In genomic region chr5:136201832-136202231, GRCm38 (mm10) we compare ENCODE assay signal across 9 mouse cellular contexts. TPM values are rescaled to one million over a fixed set of nuclear protein-coding genes. Genes with fewer than 3 reads are reported as not detected.
A peak's percentile ranks its signal among the peaks of the same experiment; 100 is the strongest.
DNase-seq lines count a peak whose midpoint lies in the region; ATAC-seq lines count a peak whose summit lies in the region.
"Had no signal": no experiment of that assay in that cellular context is flagged by ENCODE, and none has a peak within 500 bp of the region (broad histone marks: within the 10 kb centered on the region; RNA-seq: fewer than 3 reads in every experiment).

No protein-coding gene starts in this region.

- no peak overlapping the region for H3K4me2 ChIP-seq in forebrain, embryonic 14.5 days (ENCODE audit: low read length)
- H3K4me2 ChIP-seq in hindbrain, embryonic 11.5 days (replicated peaks; ENCODE audit: low read depth, low read length) = no peak overlapping the region

- no peak overlapping the region for H3K4me3 ChIP-seq in forebrain, embryonic 14.5 days (ENCODE audit: low read depth, low read length)
- H3K4me3 ChIP-seq in hindbrain, embryonic 11.5 days (ENCODE audit: low read depth, low read length) = no peak overlapping the region
- H3K4me3 ChIP-seq: myocyte had no signal

- 21% methylated on average over 7 of the region's 7 CpGs for WGBS in forebrain, embryonic 14.5 days
- 34% methylated on average over 7 of the region's 7 CpGs for WGBS in hindbrain, embryonic 11.5 days

- peak; percentile 62; the same call in 1 of the 2 replicates for ATAC-seq in cerebellum, adult (ENCODE audit: insufficient number of reproducible peaks, low FRiP score, low TSS enrichment)
- ATAC-seq in forebrain, embryonic 14.5 days = peak; percentile 67
- ATAC-seq in hindbrain, embryonic 11.5 days (ENCODE audit: low FRiP score) = peak; percentile 57
- ATAC-seq in megakaryocyte-erythroid progenitor cell, adult 5-6 weeks (replicated peaks; ENCODE audit: low FRiP score, low TSS enrichment, poor library complexity, severe bottlenecking) = peak; percentile 50

- peaks cover 6% of the 10 kb centered on the region for H3K4me1 ChIP-seq in forebrain, embryonic 14.5 days (ENCODE audit: control insufficient read depth, insufficient read depth, low read length)
- H3K4me1 ChIP-seq in hindbrain, embryonic 11.5 days (replicated peaks; ENCODE audit: control insufficient read depth, insufficient read depth, low read length) = no peaks in the 10 kb centered on the region

- H3K27ac ChIP-seq in forebrain, embryonic 14.5 days (ENCODE audit: low read depth, low read length) = no peak overlapping the region
- no peak overlapping the region for H3K27ac ChIP-seq in hindbrain, embryonic 11.5 days (ENCODE audit: low read depth, low read length)

- no peaks in the 10 kb centered on the region for H3K27me3 ChIP-seq in forebrain, embryonic 14.5 days (replicated peaks; ENCODE audit: control insufficient read depth, insufficient read depth, low read length)
- H3K27me3 ChIP-seq in hindbrain, embryonic 11.5 days (ENCODE audit: control insufficient read depth, insufficient read depth, low read length) = no peaks in the 10 kb centered on the region

- no peak overlapping the region for H3K9ac ChIP-seq in forebrain, embryonic 14.5 days (ENCODE audit: low read length)
- H3K9ac ChIP-seq in hindbrain, embryonic 11.5 days (ENCODE audit: low read depth, low read length) = no peak overlapping the region

- H3K36me3 ChIP-seq in forebrain, embryonic 14.5 days (ENCODE audit: control insufficient read depth, insufficient read depth, low read length) = peaks cover 3% of the 10 kb centered on the region
- H3K36me3 ChIP-seq in hindbrain, embryonic 11.5 days (ENCODE audit: control insufficient read depth, insufficient read depth, low read length) = no peaks in the 10 kb centered on the region

- no peaks in the 10 kb centered on the region for H3K9me3 ChIP-seq in forebrain, embryonic 14.5 days (replicated peaks; ENCODE audit: control insufficient read depth, low read length)
- no peaks in the 10 kb centered on the region for H3K9me3 ChIP-seq in hindbrain, embryonic 11.5 days (ENCODE audit: control insufficient read depth, low read length)

- intact Hi-C loops in heart, postnatal 25 days (cut with DNase I) = loop anchor here (1.0 to 10.0 kb wide), 4 partner anchors 51 to 553 kb away; no protein-coding TSS in a partner anchor

- peak; percentile 96 for DNase-seq in heart, adult 11 months
- no peak for DNase-seq in heart, postnatal 25 days (ENCODE audit: low spot score)
- peak; percentile 92 for DNase-seq in forebrain, embryonic 14.5 days (ENCODE audit: low spot score)
- peak; percentile 89 for DNase-seq in hindbrain, embryonic 11.5 days (ENCODE audit: low spot score)
- peak; percentile 54 to 65 for DNase-seq in layer of hippocampus, postnatal 36 days
- peak; percentile 62 for DNase-seq in right cerebral cortex, postnatal 4 days

RNA-seq across cellular contexts. Expression of gene Prkrip1, which starts 3.1 kb away (rescaled TPM):
- 10 to 100 TPM; 17.3 to 20.9 TPM for total RNA-seq in heart, postnatal 25 days (2021)
- 66.2 and 69.4 TPM in 2 replicates for polyA plus RNA-seq in forebrain, embryonic 14.5 days (2014; fragmentation: Nextera tagmentation; extraction: Ambion mirVana)
- polyA plus RNA-seq in hindbrain, embryonic 11.5 days (2014; fragmentation: Nextera tagmentation; extraction: Ambion mirVana) = 86.1 and 87.6 TPM in 2 replicates
- total RNA-seq in layer of hippocampus, postnatal 36 days (2021) = 10 to 100 TPM; 35.2 to 41.4 TPM
- total RNA-seq in megakaryocyte-erythroid progenitor cell, adult 5-6 weeks (2014; fragmentation: Nextera tagmentation) = 24.2 and 32.6 TPM in 2 replicates
- total RNA-seq in megakaryocyte-erythroid progenitor cell, adult 5-6 weeks (2017) = 67.4 and 131 TPM in 2 replicates

RNA-seq across cellular contexts. Expression of gene Orai2, which starts 31.3 kb away (rescaled TPM):
- total RNA-seq in heart, postnatal 25 days (2021) = 1 to 10 TPM in 1 of 2 experiments, under 1 TPM in 1; 0.87 to 1.2 TPM
- 21.7 and 29.7 TPM in 2 replicates for polyA plus RNA-seq in forebrain, embryonic 14.5 days (2014; fragmentation: Nextera tagmentation; extraction: Ambion mirVana)
- 8.2 and 8.3 TPM in 2 replicates for polyA plus RNA-seq in hindbrain, embryonic 11.5 days (2014; fragmentation: Nextera tagmentation; extraction: Ambion mirVana)
- 100 to 1,000 TPM; 144 to 145 TPM for total RNA-seq in layer of hippocampus, postnatal 36 days (2021)
- total RNA-seq in megakaryocyte-erythroid progenitor cell, adult 5-6 weeks (2014; fragmentation: Nextera tagmentation) = 14.5 and 20.3 TPM in 2 replicates
- 10.1 and 23.9 TPM in 2 replicates for total RNA-seq in megakaryocyte-erythroid progenitor cell, adult 5-6 weeks (2017)

RNA-seq across cellular contexts. Expression of gene Sh2b2, which starts 44.5 kb away (rescaled TPM):
- under 1 TPM; 0.62 to 0.75 TPM for total RNA-seq in heart, postnatal 25 days (2021)
- polyA plus RNA-seq in forebrain, embryonic 14.5 days (2014; fragmentation: Nextera tagmentation; extraction: Ambion mirVana) = 16.5 and 22.6 TPM in 2 replicates
- 9.9 and 11.2 TPM in 2 replicates for polyA plus RNA-seq in hindbrain, embryonic 11.5 days (2014; fragmentation: Nextera tagmentation; extraction: Ambion mirVana)
- 1 to 10 TPM; 5.0 to 6.6 TPM for total RNA-seq in layer of hippocampus, postnatal 36 days (2021)
- 1.7 and 3.0 TPM in 2 replicates for total RNA-seq in megakaryocyte-erythroid progenitor cell, adult 5-6 weeks (2014; fragmentation: Nextera tagmentation)
- 0.09 and 1.8 TPM in 2 replicates for total RNA-seq in megakaryocyte-erythroid progenitor cell, adult 5-6 weeks (2017)

Comparison
In these comparisons a context has a peak if more than half of its experiments do, and no peak if none do; other contexts are left out.
1. RNA of gene Orai2, which starts 31.3 kb away (total RNA-seq): 144 to 145 TPM in layer of hippocampus, postnatal 36 days; 10.1 to 23.9 TPM in megakaryocyte-erythroid progenitor cell, adult 5-6 weeks and 0.87 to 1.2 TPM in heart, postnatal 25 days; every median in the first group is over 4 times any median in the second.
2. Peak in every context shown above with its lines, with median percentiles within 50 percentile points of each other: ATAC-seq.